Mouse (Mus musculus) bone marrow macrophage, adult 2 months (primary cell): ENCODE results near the gene Pogz. TPM values are rescaled to one million over a fixed set of nuclear protein-coding genes. Genes with fewer than 3 reads are reported as not detected.

Experiments used
- H3K27ac ChIP-seq: 2 replicates; pipeline ENCODE4 v1.5.1; 2012; ENCODE audit warnings: low read depth, low read length; ENCODE audit not compliant: insufficient read depth
- H3K4me1 ChIP-seq: 2 replicates; pipeline ENCODE4 v1.6.1; 2012; ENCODE audit warnings: low read length; ENCODE audit not compliant: control insufficient read depth, insufficient read depth
- H3K4me3 ChIP-seq: 2 replicates; pipeline ENCODE4 v1.5.1; 2012; ENCODE audit warnings: mild to moderate bottlenecking, low read length, moderate library complexity; ENCODE audit not compliant: insufficient read depth
- CTCF ChIP-seq: IDR thresholded peaks from 2 replicates; pipeline ENCODE4 v1.5.1; 2012; ENCODE audit warnings: low read depth, mild to moderate bottlenecking, low read length, moderate library complexity
- POLR2A ChIP-seq: IDR thresholded peaks from 2 replicates; pipeline ENCODE4 v1.6.1; 2012; ENCODE audit warnings: mild to moderate bottlenecking, low read depth, low read length, borderline replicate concordance
- polyA plus RNA-seq: library from polyadenylated mRNA; stranded (reverse); fragments of >200 nt; gene quantifications from 2 replicates; pipeline ENCODE4 v1.2.4, GENCODE M21; 2012; ENCODE audit not compliant: missing spikeins, insufficient read depth, insufficient read length

Pogz gene
- 20.7 and 28.6 TPM in 2 replicates for polyA plus RNA-seq

DNA sequence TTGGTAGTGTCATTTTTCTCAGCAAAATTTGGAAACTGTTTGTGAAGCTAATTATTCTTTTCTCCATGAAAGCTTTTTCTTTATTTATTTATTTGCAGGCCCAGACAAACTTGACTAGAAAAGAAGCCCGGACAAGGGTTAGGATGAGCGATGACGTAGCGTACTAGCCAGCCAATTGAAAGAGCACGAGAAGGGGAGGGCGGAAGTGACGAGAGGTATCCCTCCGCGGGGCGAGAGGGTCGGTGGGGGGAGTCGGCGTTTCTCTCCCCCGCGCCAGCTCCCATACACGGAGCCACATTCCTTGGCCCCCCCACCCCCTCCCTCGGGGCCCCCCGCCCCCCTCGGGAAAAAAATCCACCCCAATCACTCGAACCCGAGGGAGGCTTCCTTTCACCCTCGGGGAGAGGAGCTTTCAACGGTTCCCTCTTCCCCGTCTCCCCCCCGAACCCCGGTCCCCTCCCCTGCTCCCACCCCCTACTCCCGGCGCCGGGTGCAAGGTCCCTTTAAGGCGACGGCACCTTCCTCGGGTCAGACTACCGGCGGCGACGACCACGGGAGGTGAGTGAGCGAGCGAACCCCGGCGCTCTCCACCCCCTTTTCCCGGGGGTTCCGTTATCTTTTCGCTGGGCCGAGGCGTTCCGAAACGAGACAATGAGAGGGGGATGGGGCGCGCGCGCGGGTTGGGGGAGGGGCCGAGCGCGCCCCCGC is at the start of gene Pogz:
TSS of gene Pogz (plus strand) at position 385 of the 708 bp plus-strand sequence.
- TF ChIP-seq CTCF (no peak), POLR2A (no peak)

DNA sequence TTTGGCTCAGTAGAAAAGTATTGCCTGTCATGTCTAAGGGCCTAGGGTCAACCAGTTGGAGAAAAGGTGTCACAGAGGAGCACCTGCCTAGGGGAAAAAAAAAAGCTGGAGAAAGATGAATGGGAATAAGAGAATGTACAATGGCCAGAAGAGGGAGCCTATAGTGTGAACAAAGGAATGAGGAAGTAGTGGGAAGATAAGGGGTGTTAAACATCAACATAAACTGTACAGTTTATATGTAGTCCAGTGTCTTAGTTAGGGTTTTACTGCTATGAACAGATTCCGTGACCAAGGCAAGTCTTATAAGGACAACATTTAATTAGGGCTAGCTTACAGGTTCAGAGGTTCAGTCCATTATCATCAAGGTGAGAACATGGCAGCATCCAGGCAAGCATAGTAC is 48.3 kb upstream of the Pogz start:
- Histone ChIP-seq H3K4me3 (no peak overlapping the region), H3K4me1 (no peaks in the 10 kb centered on the region), H3K27ac (no peak overlapping the region)
- no peak for TF ChIP-seq CTCF
- no peak for TF ChIP-seq POLR2A

More for the DNA sequence above, at the start of gene Pogz:
- Histone ChIP-seq H3K4me3 (peak within 1 kb of the TSS; percentile 75), H3K27ac (peak within 1 kb of the TSS; percentile 88), H3K4me1 (peaks cover 5% of the 10 kb centered on the region)

DNA sequence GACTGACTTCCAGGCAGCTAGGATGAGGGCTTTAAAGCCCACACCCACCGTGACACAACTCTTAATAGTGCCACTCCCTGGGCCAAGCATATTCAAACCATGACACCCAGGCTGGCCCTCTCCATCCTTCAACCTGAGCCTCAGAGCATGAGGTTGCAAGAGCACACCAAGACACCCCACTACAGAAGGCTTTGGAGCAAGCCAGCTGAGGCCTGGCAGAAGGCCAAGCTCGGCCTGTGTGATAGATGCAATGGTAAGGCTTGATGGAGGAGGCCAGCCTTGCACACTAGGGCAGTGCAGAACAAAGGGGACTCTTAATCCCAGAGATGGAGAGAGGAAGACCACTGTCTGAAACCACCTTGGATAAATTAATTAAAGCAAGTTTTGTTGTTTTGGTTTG is 47.9 kb upstream of the Pogz start:
- Histone ChIP-seq H3K4me3 (no peak overlapping the region), H3K4me1 (no peaks in the 10 kb centered on the region), H3K27ac (no peak overlapping the region)
- TF ChIP-seq POLR2A (no peak), CTCF (no peak)

DNA sequence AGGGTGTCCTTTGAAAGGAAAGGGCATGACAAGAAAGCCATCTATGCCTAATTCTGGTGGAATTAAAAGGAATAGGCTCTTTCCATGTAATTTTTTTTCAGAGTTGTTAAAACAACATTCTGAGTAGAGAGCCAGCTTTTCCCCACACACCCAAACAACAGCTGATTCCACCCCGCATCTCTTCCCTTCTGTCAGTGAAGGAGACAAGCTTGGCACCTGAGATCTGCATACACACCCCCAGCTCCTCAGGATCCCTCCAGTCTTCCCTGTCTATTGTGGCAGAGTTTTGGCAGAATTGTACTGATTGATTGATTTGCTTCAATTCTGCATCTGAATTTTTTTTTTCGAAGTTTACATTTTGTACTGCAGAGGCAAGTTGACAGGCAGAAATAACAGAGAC is 45.1 kb upstream of the Pogz start:
- Histone ChIP-seq H3K4me3 (no peak overlapping the region), H3K27ac (no peak overlapping the region)
- TF ChIP-seq POLR2A = no peak
- TF ChIP-seq CTCF = no peak

DNA sequence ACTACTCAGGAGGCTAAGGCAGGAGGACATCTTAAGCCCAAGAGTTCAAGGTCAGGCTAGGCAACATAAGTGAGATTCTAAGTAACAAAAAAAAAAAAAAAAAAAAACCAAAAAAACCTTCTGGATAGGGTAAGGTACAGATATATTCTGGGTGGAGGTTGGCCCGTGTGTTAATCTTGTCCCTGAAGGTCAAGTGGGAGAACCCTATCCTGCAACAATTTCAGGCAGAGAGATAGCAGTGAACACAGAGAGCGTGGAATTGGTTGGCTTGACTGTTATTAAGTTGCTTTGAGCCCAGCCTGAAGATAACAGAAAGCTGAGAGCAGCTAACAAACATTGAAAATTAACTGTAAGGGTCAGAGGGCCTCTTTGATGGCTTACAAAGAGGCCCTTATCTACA is 43.7 kb upstream of the Pogz start:
- no peak for TF ChIP-seq POLR2A
- TF ChIP-seq CTCF = no peak
- no peak overlapping the region for H3K4me3 ChIP-seq
- H3K27ac ChIP-seq = no peak overlapping the region
- no peaks in the 10 kb centered on the region for H3K4me1 ChIP-seq

More for the DNA sequence above, 45.1 kb upstream of the Pogz start:
- H3K4me1 ChIP-seq = no peaks in the 10 kb centered on the region

DNA sequence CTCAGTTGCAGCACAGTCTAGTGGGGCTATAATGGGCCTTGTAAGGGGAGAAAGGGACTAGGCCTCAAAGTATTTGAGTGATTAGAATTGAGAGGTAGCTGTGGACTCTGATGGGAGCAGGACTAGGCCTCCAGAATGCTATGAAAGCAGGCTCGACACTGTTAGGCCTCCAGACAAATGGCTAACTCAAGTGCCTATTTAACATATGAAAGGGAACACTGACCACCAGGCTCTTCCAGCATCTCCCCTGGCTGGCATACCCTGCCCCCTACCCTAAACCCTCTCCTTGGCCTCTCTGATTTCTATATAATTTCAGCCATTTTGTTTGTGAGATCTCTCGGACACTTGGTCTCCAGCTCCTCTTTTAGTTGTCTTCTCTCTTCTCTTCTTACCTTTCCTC is 43.0 kb upstream of the Pogz start:
- Histone ChIP-seq H3K4me1 (no peaks in the 10 kb centered on the region), H3K27ac (no peak overlapping the region), H3K4me3 (no peak overlapping the region)
- TF ChIP-seq CTCF (no peak), POLR2A (no peak)

DNA sequence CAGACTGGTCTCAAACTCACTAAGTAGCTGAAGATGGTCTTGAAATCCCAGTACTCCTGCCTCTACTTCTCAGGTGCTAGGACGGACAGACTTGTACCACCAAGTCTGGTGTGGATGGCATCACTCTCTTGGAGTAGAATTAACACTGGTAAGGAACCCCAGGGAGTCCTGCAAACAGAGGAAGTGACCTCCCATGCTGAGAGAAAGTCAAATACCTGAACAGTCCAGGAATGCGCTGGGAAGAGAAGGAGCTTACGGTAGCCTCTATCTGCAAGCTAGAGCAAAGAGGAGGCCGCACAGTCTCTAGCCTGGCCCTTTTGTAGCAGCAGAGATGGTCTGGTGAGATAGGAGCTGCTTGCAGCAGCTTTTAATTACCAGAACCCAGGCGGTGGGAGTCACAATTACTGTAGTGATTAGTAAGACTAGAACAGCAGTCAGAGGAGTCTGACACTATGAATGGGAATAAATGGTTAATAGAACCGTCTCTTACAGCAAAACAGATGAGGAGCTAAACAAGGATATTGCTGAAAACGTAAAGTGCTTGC is 41.7 kb upstream of the Pogz start:
- Histone ChIP-seq H3K4me3 (no peak overlapping the region), H3K27ac (no peak overlapping the region), H3K4me1 (0 out of 2 replicates have a peak, but pooled peaks cover 2% of the 10 kb centered on the region)
- TF ChIP-seq POLR2A = no peak

DNA sequence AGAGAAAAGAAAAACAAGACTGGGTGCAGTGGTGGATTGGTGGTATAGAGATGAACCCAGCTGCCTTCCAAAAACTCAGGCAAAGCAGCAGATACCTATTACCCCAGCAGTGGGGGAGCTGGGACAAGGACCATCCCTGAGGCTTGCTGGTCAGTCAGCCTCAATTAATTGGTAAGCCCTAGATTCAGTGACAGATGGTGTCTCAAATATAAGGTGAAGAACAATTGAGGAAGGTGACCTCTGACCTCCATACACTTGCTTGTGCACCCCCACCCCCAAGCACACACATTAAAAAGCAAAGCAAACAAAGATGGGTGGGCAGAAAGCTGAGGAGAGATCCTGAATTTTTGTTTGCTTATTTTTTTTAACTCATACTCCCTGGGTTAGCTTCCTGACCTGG is 41.2 kb upstream of the Pogz start:
- TF ChIP-seq CTCF (no peak), POLR2A (no peak)
- no peak overlapping the region for H3K4me3 ChIP-seq
- H3K4me1 ChIP-seq = 0 out of 2 replicates have a peak, but pooled peaks cover 2% of the 10 kb centered on the region
- no peak overlapping the region for H3K27ac ChIP-seq

DNA sequence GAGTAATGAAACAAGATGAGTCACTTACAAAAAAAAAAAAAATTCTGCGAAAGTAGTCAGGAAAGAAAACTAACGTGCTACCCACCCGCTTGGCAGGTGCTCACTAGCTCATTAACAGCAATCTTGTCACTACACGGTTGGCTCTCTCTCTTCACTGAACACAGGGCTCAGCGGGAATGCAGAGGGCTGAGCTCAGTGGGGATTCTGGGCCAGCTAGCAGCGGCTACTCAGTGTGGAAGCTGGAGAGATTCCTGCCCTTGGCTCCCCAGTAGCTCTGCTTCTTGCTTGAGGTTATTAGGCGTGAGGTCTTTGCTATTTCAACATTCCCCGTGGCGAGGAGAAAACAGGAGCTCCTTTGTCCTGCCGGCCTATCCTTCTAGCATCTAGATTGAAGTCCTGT is 33.2 kb upstream of the Pogz start:
- Histone ChIP-seq H3K4me1 (0 out of 2 replicates have a peak, but pooled peaks cover 2% of the 10 kb centered on the region), H3K4me3 (no peak overlapping the region), H3K27ac (no peak overlapping the region)
- TF ChIP-seq POLR2A = no peak
- no peak for TF ChIP-seq CTCF

DNA sequence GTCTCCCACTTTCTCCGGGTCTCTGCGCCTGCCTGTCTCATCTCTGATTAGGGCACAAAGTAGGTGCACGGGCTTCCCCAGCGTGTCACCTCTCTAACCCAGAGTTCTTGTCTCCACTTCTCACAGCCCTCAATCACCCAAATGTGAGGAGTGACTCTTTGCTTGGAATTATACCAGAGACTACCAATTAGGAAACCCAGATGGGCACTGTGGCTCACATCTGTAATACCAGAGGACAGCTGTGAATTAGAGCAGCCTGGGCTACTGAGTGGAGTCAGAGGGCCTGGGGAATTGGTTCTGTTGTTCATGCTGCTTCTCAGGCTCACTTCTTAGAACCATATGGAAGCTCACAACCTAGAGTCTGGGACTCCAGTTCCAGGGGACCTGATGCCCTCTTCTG is 32.4 kb upstream of the Pogz start:
- H3K27ac ChIP-seq = no peak overlapping the region
- TF ChIP-seq CTCF (no peak), POLR2A (no peak)
- H3K4me1 ChIP-seq = 0 out of 2 replicates have a peak, but pooled peaks cover 2% of the 10 kb centered on the region
- H3K4me3 ChIP-seq = no peak overlapping the region

DNA sequence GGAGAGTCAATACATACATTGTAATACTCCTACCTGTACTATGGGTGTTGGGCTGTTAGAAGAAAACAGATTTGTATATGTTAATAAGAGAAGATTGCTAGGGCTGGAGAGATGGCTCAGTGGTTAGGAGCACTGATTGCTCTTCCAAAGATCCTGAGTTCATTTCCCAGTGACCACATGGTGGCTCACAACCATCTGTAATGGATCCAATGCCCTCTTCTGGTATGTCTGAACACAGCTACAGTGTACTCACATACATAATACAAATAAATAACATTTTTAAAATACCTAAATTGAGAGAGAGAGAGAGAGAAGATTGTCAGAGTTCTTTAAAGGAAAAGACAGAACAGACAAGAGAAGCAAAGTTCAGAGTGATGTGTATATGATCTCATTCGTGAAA is 29.1 kb upstream of the Pogz start:
- Histone ChIP-seq H3K4me1 (no peaks in the 10 kb centered on the region), H3K27ac (no peak overlapping the region), H3K4me3 (no peak overlapping the region)
- TF ChIP-seq POLR2A (no peak), CTCF (no peak)
